Mouse (Mus musculus): ENCODE results near the gene Clec2d. TPM values are rescaled to one million over a fixed set of nuclear protein-coding genes. Genes with fewer than 3 reads are reported as not detected.

Gene Clec2d
- polyA plus RNA-seq (2015; fragmentation: Nextera tagmentation; extraction: Ambion mirVana), result 0.21 and 0.30 TPM in 2 replicates

DNA sequence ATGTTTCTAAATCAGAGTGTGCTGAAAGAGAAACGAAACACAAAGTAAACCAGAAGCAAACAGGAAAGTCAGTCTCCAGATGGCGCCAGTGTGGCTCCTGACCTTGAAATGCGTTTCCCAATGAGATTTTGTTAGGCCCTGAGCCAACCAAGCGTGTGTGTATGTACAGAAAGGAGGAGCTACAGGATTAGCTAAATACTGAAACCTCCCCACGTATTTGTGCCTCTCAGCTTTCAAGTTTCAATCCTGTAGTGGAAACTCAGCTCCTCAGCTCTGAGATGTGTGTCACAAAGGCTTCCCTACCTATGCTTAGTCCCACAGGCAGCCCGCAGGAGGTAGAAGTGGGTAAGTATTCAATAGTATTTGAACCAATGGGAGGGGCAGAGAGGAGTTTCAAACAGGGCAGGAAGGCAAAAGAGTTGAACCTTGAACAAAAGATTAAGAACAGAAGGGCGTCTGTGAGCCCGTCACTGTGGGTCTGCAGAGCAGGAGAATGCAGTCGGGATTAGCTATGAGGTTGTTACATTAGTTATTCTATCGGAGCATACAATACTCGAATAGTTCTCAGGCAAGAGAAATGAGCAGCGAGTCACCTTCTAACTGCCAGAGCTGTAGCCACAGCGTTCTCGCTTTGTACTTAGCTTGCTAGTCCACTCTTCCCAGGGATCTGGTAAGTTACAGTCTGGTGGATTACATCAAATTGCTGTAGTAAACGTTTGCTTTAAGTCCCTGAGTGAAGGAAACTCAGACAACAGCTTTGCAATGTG is at the start of gene Clec2d:
TSS of gene Clec2d (plus strand) at position 213 of the 767 bp plus-strand sequence.
- H3K4me1 ChIP-seq (ENCODE audit: control insufficient read depth, insufficient read depth, low read depth, low read length), result no peaks in the 10 kb centered on the region
- WGBS, result 1% methylated on average over 15 of the region's 15 CpGs
- peak within 1 kb of the TSS; percentile 62 for H3K9ac ChIP-seq (ENCODE audit: low read depth, low read length)
- H3K36me3 ChIP-seq (ENCODE audit: control insufficient read depth, insufficient read depth, low read length), result no peaks in the 10 kb centered on the region
- peak within 1 kb of the TSS; percentile 63 for H3K4me2 ChIP-seq (ENCODE audit: low read length)
- no peaks in the 10 kb centered on the region for H3K27me3 ChIP-seq (replicated peaks; ENCODE audit: control insufficient read depth, insufficient read depth, low read length)
- peak within 1 kb of the TSS; percentile 79 for H3K27ac ChIP-seq (ENCODE audit: low read depth, low read length)
- no peaks in the 10 kb centered on the region for H3K9me3 ChIP-seq (ENCODE audit: control insufficient read depth, low read length)
- peak within 1 kb of the TSS; percentile 44 for H3K4me3 ChIP-seq (ENCODE audit: low read length)
- peak; percentile 87 for ATAC-seq

DNA sequence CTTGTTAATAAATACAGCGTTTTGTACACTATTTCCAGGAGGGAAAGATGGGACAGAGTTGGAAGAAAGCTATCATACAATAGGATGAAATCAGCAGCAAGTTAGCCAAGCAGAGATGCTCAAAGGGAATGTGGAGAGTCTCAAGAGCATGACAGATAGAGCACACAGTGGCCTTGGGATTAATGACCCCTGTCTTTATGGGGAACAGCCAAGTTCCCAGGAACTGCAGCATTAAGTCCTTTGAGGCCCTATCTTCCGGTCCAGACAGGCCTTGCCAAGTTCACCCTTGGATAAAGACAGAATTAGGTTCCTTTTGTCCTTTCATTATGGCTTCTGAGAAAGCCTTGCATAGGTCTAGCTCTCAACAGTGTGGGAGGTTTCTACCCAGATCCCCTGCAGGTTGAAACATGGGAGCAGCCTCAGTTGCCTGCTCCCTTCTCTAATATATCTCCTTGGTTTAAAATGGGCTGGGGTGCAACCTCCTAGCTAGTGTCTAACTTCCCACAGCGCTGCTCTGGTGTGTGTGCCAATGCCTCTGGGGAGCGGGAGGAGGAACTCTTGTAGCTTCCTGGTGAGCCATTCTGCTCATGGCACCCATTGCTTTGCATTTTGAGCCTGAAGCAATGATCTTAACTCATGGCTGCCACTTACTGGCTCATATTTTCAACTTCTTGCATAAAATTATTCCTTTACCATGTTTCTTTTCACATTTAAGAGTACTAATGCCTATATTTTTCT is 47.6 kb upstream of the Clec2d start:
- H3K9ac ChIP-seq (ENCODE audit: low read depth, low read length), result no peak overlapping the region
- no peaks in the 10 kb centered on the region for H3K4me1 ChIP-seq (ENCODE audit: control insufficient read depth, insufficient read depth, low read depth, low read length)
- no peak overlapping the region for H3K27ac ChIP-seq (ENCODE audit: low read depth, low read length)
- 77% methylated on average over 4 of the region's 4 CpGs for WGBS
- ATAC-seq, result no peak
- H3K4me2 ChIP-seq (ENCODE audit: low read length), result no peak overlapping the region
- H3K36me3 ChIP-seq (ENCODE audit: control insufficient read depth, insufficient read depth, low read length), result no peaks in the 10 kb centered on the region
- H3K27me3 ChIP-seq (replicated peaks; ENCODE audit: control insufficient read depth, insufficient read depth, low read length), result no peaks in the 10 kb centered on the region
- H3K9me3 ChIP-seq (ENCODE audit: control insufficient read depth, low read length), result no peaks in the 10 kb centered on the region
- no peak overlapping the region for H3K4me3 ChIP-seq (ENCODE audit: low read length)

- no peak for ATAC-seq
- no peak overlapping the region for H3K4me2 ChIP-seq (ENCODE audit: low read length)
- no peaks in the 10 kb centered on the region for H3K36me3 ChIP-seq (ENCODE audit: control insufficient read depth, insufficient read depth, low read length)
- H3K27ac ChIP-seq (ENCODE audit: low read depth, low read length), result no peak overlapping the region
- WGBS, result 99% methylated on average over 2 of the region's 2 CpGs
- H3K9me3 ChIP-seq (ENCODE audit: control insufficient read depth, low read length), result no peaks in the 10 kb centered on the region
- no peak overlapping the region for H3K9ac ChIP-seq (ENCODE audit: low read depth, low read length)
- no peaks in the 10 kb centered on the region for H3K4me1 ChIP-seq (ENCODE audit: control insufficient read depth, insufficient read depth, low read depth, low read length)
- H3K4me3 ChIP-seq (ENCODE audit: low read length), result no peak overlapping the region
- H3K27me3 ChIP-seq (replicated peaks; ENCODE audit: control insufficient read depth, insufficient read depth, low read length), result no peaks in the 10 kb centered on the region
Measured at GRCm38 (mm10) chr6:129146812-129147211, 33.6 kb upstream of the Clec2d start.

- no peak for ATAC-seq
- Histone ChIP-seq H3K4me1 (ENCODE audit: control insufficient read depth, insufficient read depth, low read depth, low read length) (no peaks in the 10 kb centered on the region), H3K4me3 (ENCODE audit: low read length) (no peak overlapping the region), H3K9me3 (ENCODE audit: control insufficient read depth, low read length) (no peaks in the 10 kb centered on the region), H3K9ac (ENCODE audit: low read depth, low read length) (no peak overlapping the region), H3K27ac (ENCODE audit: low read depth, low read length) (no peak overlapping the region), H3K36me3 (ENCODE audit: control insufficient read depth, insufficient read depth, low read length) (no peaks in the 10 kb centered on the region), H3K27me3 (replicated peaks; ENCODE audit: control insufficient read depth, insufficient read depth, low read length) (no peaks in the 10 kb centered on the region), H3K4me2 (ENCODE audit: low read length) (no peak overlapping the region)
- 92% methylated on average over 3 of the region's 3 CpGs for WGBS
Measured at GRCm38 (mm10) chr6:129160103-129160502, 20.3 kb upstream of the Clec2d start.

DNA sequence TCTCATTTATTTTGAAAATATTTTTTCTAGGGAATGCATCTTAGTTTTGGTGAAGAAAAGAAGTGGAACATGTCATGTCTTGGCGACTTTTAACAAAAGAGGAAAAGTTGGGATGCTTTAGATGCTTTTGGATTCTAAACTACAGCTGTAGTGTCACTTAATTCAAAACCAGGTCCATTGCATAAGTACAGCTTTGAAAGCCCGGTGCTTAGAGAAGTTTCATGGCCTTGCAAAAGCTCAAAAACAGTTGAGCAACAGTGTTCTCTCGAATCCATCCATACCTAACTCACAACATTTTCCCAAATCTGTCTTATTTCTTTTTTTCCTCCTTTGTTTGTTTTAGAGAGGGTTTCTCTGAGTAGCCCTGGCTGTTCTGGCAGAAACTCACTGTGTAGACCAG is 19.3 kb upstream of the Clec2d start:
- H3K36me3 ChIP-seq (ENCODE audit: control insufficient read depth, insufficient read depth, low read length), result no peaks in the 10 kb centered on the region
- WGBS, result 96% methylated on average over 3 of the region's 3 CpGs
- no peak overlapping the region for H3K4me2 ChIP-seq (ENCODE audit: low read length)
- no peak overlapping the region for H3K4me3 ChIP-seq (ENCODE audit: low read length)
- no peak for ATAC-seq
- H3K27me3 ChIP-seq (replicated peaks; ENCODE audit: control insufficient read depth, insufficient read depth, low read length), result no peaks in the 10 kb centered on the region
- H3K27ac ChIP-seq (ENCODE audit: low read depth, low read length), result no peak overlapping the region
- no peak overlapping the region for H3K9ac ChIP-seq (ENCODE audit: low read depth, low read length)
- H3K9me3 ChIP-seq (ENCODE audit: control insufficient read depth, low read length), result no peaks in the 10 kb centered on the region
- H3K4me1 ChIP-seq (ENCODE audit: control insufficient read depth, insufficient read depth, low read depth, low read length), result no peaks in the 10 kb centered on the region

- Histone ChIP-seq H3K27me3 (replicated peaks; ENCODE audit: control insufficient read depth, insufficient read depth, low read length) (no peaks in the 10 kb centered on the region), H3K9me3 (ENCODE audit: control insufficient read depth, low read length) (no peaks in the 10 kb centered on the region), H3K4me3 (ENCODE audit: low read length) (no peak overlapping the region), H3K36me3 (ENCODE audit: control insufficient read depth, insufficient read depth, low read length) (no peaks in the 10 kb centered on the region), H3K4me2 (ENCODE audit: low read length) (no peak overlapping the region), H3K9ac (ENCODE audit: low read depth, low read length) (no peak overlapping the region), H3K27ac (ENCODE audit: low read depth, low read length) (no peak overlapping the region), H3K4me1 (ENCODE audit: control insufficient read depth, insufficient read depth, low read depth, low read length) (no peaks in the 10 kb centered on the region)
- no peak for ATAC-seq
Measured at GRCm38 (mm10) chr6:129161951-129162350, 18.5 kb upstream of the Clec2d start.

DNA sequence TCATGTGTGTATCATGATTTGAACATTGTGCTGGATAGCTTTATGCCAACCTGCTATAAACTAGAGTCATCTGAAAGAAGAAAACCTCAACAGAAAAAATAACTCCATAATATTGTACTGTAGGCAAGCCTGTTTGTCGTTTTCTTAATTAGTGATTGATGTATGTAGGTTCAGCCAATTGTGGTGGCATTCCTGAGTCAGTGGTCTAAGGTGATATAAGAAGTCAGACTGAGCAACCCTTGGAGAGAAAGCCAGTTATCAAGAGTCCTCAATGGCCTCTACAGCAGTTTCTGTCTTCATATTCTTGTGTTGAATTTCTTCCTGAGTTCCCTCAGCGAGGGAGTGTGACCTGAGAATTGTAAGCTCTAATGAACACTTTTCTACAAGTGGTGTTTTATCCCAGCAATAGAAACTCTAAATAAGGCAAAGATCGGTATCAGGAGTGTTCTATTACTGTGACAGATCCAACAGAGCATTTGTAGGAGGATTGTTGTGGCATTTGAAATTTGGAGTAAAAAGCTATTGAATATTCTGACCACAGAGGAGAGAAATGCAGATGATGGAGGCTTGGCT is 17.7 kb upstream of the Clec2d start:
- no peak overlapping the region for H3K4me3 ChIP-seq (ENCODE audit: low read length)
- no peaks in the 10 kb centered on the region for H3K4me1 ChIP-seq (ENCODE audit: control insufficient read depth, insufficient read depth, low read depth, low read length)
- no peak overlapping the region for H3K4me2 ChIP-seq (ENCODE audit: low read length)
- H3K36me3 ChIP-seq (ENCODE audit: control insufficient read depth, insufficient read depth, low read length), result no peaks in the 10 kb centered on the region
- WGBS, result 82% methylated on average over 3 of the region's 3 CpGs
- no peak overlapping the region for H3K9ac ChIP-seq (ENCODE audit: low read depth, low read length)
- no peak for ATAC-seq
- no peak overlapping the region for H3K27ac ChIP-seq (ENCODE audit: low read depth, low read length)
- H3K27me3 ChIP-seq (replicated peaks; ENCODE audit: control insufficient read depth, insufficient read depth, low read length), result no peaks in the 10 kb centered on the region
- no peaks in the 10 kb centered on the region for H3K9me3 ChIP-seq (ENCODE audit: control insufficient read depth, low read length)

- H3K4me3 ChIP-seq (ENCODE audit: low read length), result no peak overlapping the region
- H3K36me3 ChIP-seq (ENCODE audit: control insufficient read depth, insufficient read depth, low read length), result no peaks in the 10 kb centered on the region
- H3K9me3 ChIP-seq (ENCODE audit: control insufficient read depth, low read length), result no peaks in the 10 kb centered on the region
- no peak for ATAC-seq
- no peaks in the 10 kb centered on the region for H3K4me1 ChIP-seq (ENCODE audit: control insufficient read depth, insufficient read depth, low read depth, low read length)
- H3K4me2 ChIP-seq (ENCODE audit: low read length), result no peak overlapping the region
- H3K27me3 ChIP-seq (replicated peaks; ENCODE audit: control insufficient read depth, insufficient read depth, low read length), result no peaks in the 10 kb centered on the region
- H3K27ac ChIP-seq (ENCODE audit: low read depth, low read length), result no peak overlapping the region
- no peak overlapping the region for H3K9ac ChIP-seq (ENCODE audit: low read depth, low read length)
- WGBS, result 89% methylated on average over 1 of the region's 1 CpGs
Measured at GRCm38 (mm10) chr6:129163606-129164005, 16.8 kb upstream of the Clec2d start.

- H3K4me1 ChIP-seq (ENCODE audit: control insufficient read depth, insufficient read depth, low read depth, low read length), result no peaks in the 10 kb centered on the region
- ATAC-seq, result no peak
- 100% methylated on average over 1 of the region's 1 CpGs for WGBS
Measured at GRCm38 (mm10) chr6:129170925-129171324, 9.5 kb upstream of the Clec2d start.

More at GRCm38 (mm10) chr6:129170925-129171324, 9.5 kb upstream of the Clec2d start:
- Histone ChIP-seq H3K9ac (ENCODE audit: low read depth, low read length) (no peak overlapping the region), H3K36me3 (ENCODE audit: control insufficient read depth, insufficient read depth, low read length) (no peaks in the 10 kb centered on the region), H3K4me3 (ENCODE audit: low read length) (no peak overlapping the region), H3K27ac (ENCODE audit: low read depth, low read length) (no peak overlapping the region), H3K4me2 (ENCODE audit: low read length) (no peak overlapping the region), H3K9me3 (ENCODE audit: control insufficient read depth, low read length) (no peaks in the 10 kb centered on the region), H3K27me3 (replicated peaks; ENCODE audit: control insufficient read depth, insufficient read depth, low read length) (no peaks in the 10 kb centered on the region)

Data from hindbrain, embryonic 16.5 days (tissue).